Mouse (Mus musculus): ENCODE measurements at regions not wholly inside any gene's neighbourhood (a gene's known extent, or its start where the extent isn't known, plus 50 kb on each side); places are given as distances from the start of the nearest gene placed in this dataset.
"Not testable (repeated sequence)": the region's sequence is repeated elsewhere in the genome, so short reads cannot be mapped to it uniquely, and the experiment has no call there.

DNA sequence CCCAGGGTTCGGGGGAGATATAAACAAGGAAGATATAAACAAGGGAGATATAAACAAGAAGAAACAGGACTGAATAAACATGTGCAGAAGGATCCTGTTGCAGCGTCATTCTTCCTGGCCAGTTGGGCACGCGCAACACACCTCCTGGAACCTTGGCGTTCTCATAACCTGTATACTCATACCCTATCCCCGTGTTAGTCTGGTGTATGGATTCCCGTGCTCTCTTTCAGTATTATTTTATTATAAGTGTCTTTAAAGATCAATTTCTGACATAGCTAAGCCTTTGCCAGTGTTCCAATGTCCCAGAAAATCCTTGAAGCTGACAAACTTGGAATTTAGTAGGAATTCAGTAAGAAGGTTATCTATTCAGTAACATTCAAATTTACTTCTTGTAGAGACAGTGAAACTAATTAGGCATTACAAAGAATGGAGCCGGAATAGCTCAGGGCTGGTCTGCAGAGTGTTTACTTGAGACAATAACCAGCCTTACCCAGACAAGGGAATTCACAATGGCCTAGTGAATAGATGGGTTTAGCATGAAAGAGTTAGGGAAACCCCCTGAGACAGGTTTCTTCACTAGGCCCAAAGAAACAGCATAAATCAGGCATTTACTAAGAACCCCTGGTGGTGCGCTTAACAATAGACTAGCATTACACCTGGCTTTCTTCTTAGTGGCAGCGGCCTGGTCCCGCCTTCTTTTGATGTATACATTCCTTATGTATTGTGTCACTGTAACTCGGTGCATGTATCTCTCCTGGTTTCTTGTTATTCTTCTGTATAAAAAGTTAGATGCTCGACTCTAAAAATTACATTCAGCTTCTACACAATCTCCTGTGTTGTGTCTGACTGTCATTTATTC, 458.4 kb downstream of the Epm2a start:
- not testable (repeated sequence) for DNase-seq (ENCODE audit: low read depth)

- no peak for DNase-seq (ENCODE audit: low read depth)
These were observed 466.1 kb downstream of the Epm2a start for GRCm38 (mm10) chr10:11809255-11809654.

GRCm38 (mm10) chr10:11822418-11822959, 479.3 kb downstream of the Epm2a start:
- DNase-seq (ENCODE audit: low read depth), result no peak

DNA sequence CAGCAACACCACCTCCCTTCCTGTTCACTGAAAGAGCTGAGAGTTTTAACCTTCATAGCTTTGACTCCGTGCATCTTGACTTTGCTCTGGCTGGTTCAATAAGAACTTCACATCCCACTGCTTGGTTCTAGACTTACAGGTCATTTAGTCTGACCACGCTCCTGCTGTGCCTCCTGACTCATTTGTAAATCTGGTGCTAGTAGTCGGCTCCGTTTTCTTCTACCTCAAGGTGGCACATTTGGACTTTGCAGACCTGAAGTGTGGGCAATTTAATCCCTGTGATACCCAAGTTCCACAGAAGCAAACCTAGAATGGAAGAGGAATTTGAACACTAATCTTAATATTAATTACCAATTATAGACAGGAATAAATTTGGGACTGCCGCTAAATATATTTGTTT, 497.9 kb downstream of the Epm2a start:
- peak; percentile 6 for DNase-seq (ENCODE audit: low read depth)

GRCm38 (mm10) chr10:11841494-11841893, 498.3 kb downstream of the Epm2a start:
- DNase-seq (ENCODE audit: low read depth), result peak; percentile 13

DNA sequence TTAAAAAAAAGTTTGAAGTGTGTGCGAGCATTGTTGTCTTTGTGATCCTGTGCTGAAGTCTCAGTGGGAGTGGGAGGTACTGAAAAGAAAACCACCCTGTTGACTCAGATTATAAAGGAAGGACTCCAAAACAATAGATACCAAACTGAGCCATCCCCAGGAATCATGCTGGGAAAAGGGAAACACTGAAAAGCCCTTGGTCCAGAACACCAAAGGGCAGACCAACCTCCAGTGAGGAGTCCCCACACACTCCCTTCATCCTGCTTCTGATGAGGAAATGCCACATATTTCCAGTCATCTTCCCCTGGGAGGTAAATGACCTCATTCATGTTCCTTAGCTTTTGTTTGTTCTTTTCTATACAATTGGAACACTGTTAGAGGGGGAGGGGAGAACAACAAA, 502.9 kb downstream of the Epm2a start:
- no peak for DNase-seq (ENCODE audit: low read depth)

GRCm38 (mm10) chr10:11875145-11876131, 532.2 kb downstream of the Epm2a start:
- no peak for DNase-seq (ENCODE audit: low read depth)

DNA sequence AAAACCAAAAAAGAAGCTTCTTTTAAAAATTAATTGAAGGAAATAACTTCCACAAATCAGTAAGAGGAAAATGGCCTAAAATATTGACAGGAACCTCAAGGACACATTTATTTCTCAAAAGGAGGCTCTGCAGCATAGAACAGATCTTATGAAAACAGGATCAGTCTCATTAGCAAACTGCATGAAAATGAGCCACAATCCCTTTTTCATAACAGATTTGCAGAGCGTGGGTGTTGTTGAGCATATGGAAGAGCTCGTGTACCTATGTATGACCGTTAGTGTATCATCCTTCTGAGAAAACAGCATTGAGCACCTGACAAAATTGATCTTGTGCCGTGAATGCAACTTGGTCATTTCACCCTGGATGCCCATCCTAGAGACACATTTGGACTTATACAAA, 543.0 kb downstream of the Epm2a start:
- DNase-seq (ENCODE audit: low read depth), result no peak

GRCm38 (mm10) chr10:11888953-11889352, 545.7 kb downstream of the Epm2a start:
- no peak for DNase-seq (ENCODE audit: low read depth)

GRCm38 (mm10) chr10:11922132-11922531, 578.9 kb downstream of the Epm2a start:
- no peak for DNase-seq (ENCODE audit: low read depth)

GRCm38 (mm10) chr10:11938164-11938563, 595.0 kb downstream of the Epm2a start:
- no peak for DNase-seq (ENCODE audit: low read depth)

DNA sequence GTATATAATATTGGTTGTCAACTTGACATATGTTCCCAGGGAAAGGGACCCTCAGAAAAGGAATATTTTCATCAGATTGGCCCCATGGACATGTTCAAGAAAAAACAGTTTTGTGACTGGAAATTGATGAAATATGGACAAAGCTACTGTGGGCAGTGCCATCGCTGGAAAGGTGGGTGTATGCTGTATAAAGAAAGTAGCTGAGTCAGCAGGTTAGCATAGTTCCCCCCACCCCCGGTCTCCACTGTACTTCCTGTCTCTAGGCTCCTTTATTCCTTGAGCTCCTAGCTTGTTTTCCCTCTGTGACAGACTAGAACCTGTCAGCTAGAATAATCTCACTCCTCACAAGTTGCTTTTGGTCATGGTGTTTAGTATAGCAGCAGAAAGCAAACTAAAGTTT, 599.6 kb downstream of the Epm2a start:
- DNase-seq (ENCODE audit: low read depth), result no peak

DNA sequence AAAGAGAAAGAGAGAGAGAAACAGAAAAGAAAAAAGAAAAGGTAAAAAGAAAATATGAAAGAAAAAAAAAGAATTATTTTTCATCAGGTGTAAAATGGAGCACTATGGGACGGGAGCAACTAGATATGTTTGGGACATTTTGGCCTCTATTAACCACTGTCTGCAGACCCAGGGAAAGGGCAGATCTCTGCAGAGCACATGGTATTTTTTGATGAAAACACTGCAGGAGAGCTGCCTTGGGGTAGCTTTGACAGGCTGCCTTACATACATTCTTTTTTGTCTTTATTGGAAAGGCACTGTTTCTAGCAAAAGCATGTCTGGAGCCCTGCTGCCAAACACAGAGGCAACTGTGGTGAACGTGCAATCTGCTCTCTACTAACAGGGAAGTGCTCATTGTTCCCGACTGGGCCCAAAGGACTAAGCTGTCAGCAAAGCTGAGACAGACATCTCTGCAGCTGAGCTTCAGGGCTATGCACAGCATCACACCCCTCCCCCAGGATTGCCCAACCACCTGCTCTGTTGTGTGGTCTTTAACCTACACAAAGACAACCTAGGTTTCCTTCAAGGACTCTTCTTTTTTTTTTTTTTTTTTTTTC, 617.2 kb downstream of the Epm2a start:
- DNase-seq (ENCODE audit: low read depth), result no peak

DNA sequence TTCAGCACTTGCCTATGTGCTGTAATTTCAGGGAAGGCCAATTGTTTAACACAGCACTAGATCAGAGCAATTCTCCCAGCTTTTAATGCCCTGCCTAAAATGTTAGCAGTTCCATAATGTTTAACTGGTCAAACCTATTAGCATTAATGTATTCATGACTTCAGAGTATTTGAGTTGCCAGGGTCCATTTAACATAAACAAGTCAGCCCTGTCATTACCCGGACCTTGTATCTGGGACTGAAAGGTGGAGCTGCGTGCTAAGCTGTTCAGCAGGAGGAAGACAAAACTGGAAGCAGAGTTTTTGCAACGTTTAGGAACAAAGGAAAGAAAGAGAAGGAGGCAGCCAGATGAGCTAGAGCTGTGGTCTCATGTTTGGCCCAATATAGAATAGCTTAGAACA, 661.8 kb downstream of the Epm2a start:
- DNase-seq (ENCODE audit: low read depth), result no peak

GRCm38 (mm10) chr10:12005889-12006288, 662.7 kb downstream of the Epm2a start:
- peak; percentile 64 for DNase-seq (ENCODE audit: low read depth)

GRCm38 (mm10) chr10:12017286-12017685, 674.1 kb downstream of the Epm2a start:
- no peak for DNase-seq (ENCODE audit: low read depth)

GRCm38 (mm10) chr10:12018281-12018680, 675.1 kb downstream of the Epm2a start:
- no peak for DNase-seq (ENCODE audit: low read depth)

DNA sequence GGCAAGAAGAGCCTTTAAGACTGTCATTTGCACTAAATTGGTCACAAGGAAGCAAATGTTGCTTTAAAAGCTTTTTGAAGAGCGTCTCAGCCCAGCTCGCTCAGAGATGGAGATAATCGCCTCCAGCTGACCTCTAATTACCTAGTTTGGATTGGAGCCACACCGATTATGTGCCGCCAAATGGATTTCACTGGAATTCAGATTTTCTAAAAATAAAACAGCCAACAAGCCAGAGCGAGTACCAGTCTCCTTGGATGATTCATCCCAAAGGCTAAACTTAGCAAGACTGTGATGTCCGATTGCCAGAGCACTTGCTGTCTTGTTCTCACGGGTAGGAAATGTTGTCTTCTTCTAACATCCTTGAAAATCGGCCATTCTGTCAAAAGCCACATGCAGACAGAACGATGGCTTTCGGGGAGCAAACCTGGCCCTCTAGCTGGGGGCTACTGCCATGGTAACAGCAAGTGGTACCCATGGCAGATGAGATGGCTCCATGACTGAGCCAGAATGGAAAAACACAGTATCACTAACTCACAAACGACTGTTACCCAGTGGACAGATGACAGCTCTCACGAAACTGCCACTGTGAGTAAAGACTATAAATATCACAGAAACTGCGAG, 676.1 kb downstream of the Epm2a start:
- DNase-seq (ENCODE audit: low read depth), result peak; percentile 86

- no peak for DNase-seq (ENCODE audit: low read depth)
These were observed 677.4 kb downstream of the Epm2a start for GRCm38 (mm10) chr10:12020576-12020975.

DNA sequence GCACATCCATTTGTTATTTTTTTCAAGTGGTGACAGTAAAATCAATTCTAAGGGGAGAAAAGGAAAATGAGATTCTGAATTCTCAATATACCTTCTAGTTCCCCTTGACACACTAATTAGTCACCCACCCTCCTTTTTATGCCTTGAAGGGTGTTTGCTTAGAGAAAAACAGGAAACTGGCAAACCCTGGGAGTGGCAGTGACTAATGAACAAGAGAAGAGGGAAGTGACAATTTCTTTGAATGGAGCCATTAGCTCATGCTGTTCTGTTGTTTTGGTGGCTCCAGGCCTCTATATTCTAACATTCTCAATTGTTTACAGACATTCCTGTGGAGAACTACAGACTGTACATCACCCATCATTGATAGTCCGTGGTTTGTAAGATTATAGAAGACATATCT, 692.0 kb downstream of the Epm2a start:
- DNase-seq (ENCODE audit: low read depth), result no peak

GRCm38 (mm10) chr10:12045937-12046336, 702.7 kb downstream of the Epm2a start:
- DNase-seq (ENCODE audit: low read depth), result peak; percentile 50

DNA sequence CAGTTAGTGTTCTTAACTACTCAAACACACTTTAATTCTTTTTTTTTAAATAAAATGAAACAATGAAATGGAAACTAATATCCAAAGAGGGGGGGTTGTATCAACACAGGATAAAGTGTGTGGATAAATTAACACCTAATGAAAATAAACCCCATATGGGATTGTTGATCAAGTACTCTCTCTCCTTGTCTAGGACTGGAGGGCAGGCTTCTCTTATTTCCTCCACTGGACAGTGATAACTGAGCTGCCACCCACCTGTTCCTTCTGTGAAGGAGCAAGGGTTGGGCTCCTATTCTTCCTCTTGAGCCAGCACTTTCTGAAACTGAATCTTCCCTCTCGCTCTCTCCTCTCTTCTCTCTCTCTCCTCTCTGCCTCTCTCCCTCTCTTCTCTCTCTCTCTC, 716.5 kb downstream of the Epm2a start:
- no peak for DNase-seq (ENCODE audit: low read depth)
